Mouse (Mus musculus): ENCODE data around the gene Ccdc32. TPM values are rescaled to one million over a fixed set of nuclear protein-coding genes. Genes with fewer than 3 reads are reported as not detected.

The Ccdc32 gene
- polyA plus RNA-seq, 1 experiment, result 7.5 TPM

GRCm38 (mm10) chr2:118995919-118996797 is 33.0 kb downstream of the Ccdc32 start:
- no peak overlapping the region for H3K4me3 ChIP-seq (replicated peaks; ENCODE audit: extremely low read depth, low read depth, low read length)
- TF ChIP-seq CTCF (IDR thresholded peaks at IDR 0.05; ENCODE audit: insufficient read depth, low read length), result no peak
- no peak for TF ChIP-seq POLR2A (IDR thresholded peaks at IDR 0.05; ENCODE audit: borderline replicate concordance, extremely low read depth, low read depth, low read length)
- WGBS, result 55% methylated on average over 16 of the region's 16 CpGs
- DNase-seq, result no peak
- no peaks in the 10 kb centered on the region for H3K4me1 ChIP-seq (ENCODE audit: control insufficient read depth, insufficient read depth, low read length)

GRCm38 (mm10) chr2:118995490-118995889 is 33.7 kb downstream of the Ccdc32 start:
- Histone ChIP-seq H3K4me3 (replicated peaks; ENCODE audit: extremely low read depth, low read depth, low read length) (no peak overlapping the region), H3K4me1 (ENCODE audit: control insufficient read depth, insufficient read depth, low read length) (no peaks in the 10 kb centered on the region)
- DNase-seq, result no peak
- WGBS, result 59% methylated on average over 5 of the region's 5 CpGs
- TF ChIP-seq POLR2A (IDR thresholded peaks at IDR 0.05; ENCODE audit: borderline replicate concordance, extremely low read depth, low read depth, low read length), result no peak
- no peak for TF ChIP-seq CTCF (IDR thresholded peaks at IDR 0.05; ENCODE audit: insufficient read depth, low read length)

- Histone ChIP-seq H3K4me3 (replicated peaks; ENCODE audit: extremely low read depth, low read depth, low read length) (no peak overlapping the region), H3K4me1 (ENCODE audit: control insufficient read depth, insufficient read depth, low read length) (no peaks in the 10 kb centered on the region)
- no peak for DNase-seq
- TF ChIP-seq POLR2A (IDR thresholded peaks at IDR 0.05; ENCODE audit: borderline replicate concordance, extremely low read depth, low read depth, low read length), result no peak
- TF ChIP-seq CTCF (IDR thresholded peaks at IDR 0.05; ENCODE audit: insufficient read depth, low read length), result no peak
- 69% methylated on average over 8 of the region's 8 CpGs for WGBS
These were observed 45.4 kb downstream of the Ccdc32 start for GRCm38 (mm10) chr2:118983812-118984211.

- Histone ChIP-seq H3K4me3 (replicated peaks; ENCODE audit: extremely low read depth, low read depth, low read length) (no peak overlapping the region), H3K4me1 (ENCODE audit: control insufficient read depth, insufficient read depth, low read length) (0 out of 2 replicates have a peak, but pooled peaks cover 3% of the 10 kb centered on the region)
- WGBS, result 75% methylated on average over 6 of the region's 6 CpGs
- TF ChIP-seq POLR2A (IDR thresholded peaks at IDR 0.05; ENCODE audit: borderline replicate concordance, extremely low read depth, low read depth, low read length) (no peak), CTCF (IDR thresholded peaks at IDR 0.05; ENCODE audit: insufficient read depth, low read length) (no peak)
- no peak for DNase-seq
These were observed 48.4 kb downstream of the Ccdc32 start for GRCm38 (mm10) chr2:118980841-118981240.

GRCm38 (mm10) chr2:118978064-118978463 is 51.1 kb downstream of the Ccdc32 start:
- Histone ChIP-seq H3K4me1 (ENCODE audit: control insufficient read depth, insufficient read depth, low read length) (peaks cover 8% of the 10 kb centered on the region; the same call in 1 of the 2 replicates), H3K4me3 (replicated peaks; ENCODE audit: extremely low read depth, low read depth, low read length) (no peak overlapping the region)
- WGBS, result 57% methylated on average over 6 of the region's 6 CpGs
- DNase-seq, result no peak
- TF ChIP-seq POLR2A (IDR thresholded peaks at IDR 0.05; ENCODE audit: borderline replicate concordance, extremely low read depth, low read depth, low read length), result no peak
- no peak for TF ChIP-seq CTCF (IDR thresholded peaks at IDR 0.05; ENCODE audit: insufficient read depth, low read length)

GRCm38 (mm10) chr2:118976941-118977340 is 52.3 kb downstream of the Ccdc32 start:
- peaks cover 10% of the 10 kb centered on the region; the same call in 1 of the 2 replicates for H3K4me1 ChIP-seq (ENCODE audit: control insufficient read depth, insufficient read depth, low read length)
- WGBS, result 22% methylated on average over 5 of the region's 5 CpGs
- no peak for TF ChIP-seq POLR2A (IDR thresholded peaks at IDR 0.05; ENCODE audit: borderline replicate concordance, extremely low read depth, low read depth, low read length)
- no peak for TF ChIP-seq CTCF (IDR thresholded peaks at IDR 0.05; ENCODE audit: insufficient read depth, low read length)
- no peak overlapping the region for H3K4me3 ChIP-seq (replicated peaks; ENCODE audit: extremely low read depth, low read depth, low read length)
- no peak for DNase-seq

- 2% methylated on average over 57 of the region's 57 CpGs for WGBS
These were observed 52.8 kb downstream of the Ccdc32 start for GRCm38 (mm10) chr2:118976282-118976929.

GRCm38 (mm10) chr2:118975855-118976254 is 53.3 kb downstream of the Ccdc32 start:
- DNase-seq, result peak; percentile 16
- Histone ChIP-seq H3K4me1 (ENCODE audit: control insufficient read depth, insufficient read depth, low read length) (peaks cover 10% of the 10 kb centered on the region; the same call in 1 of the 2 replicates), H3K4me3 (replicated peaks; ENCODE audit: extremely low read depth, low read depth, low read length) (peak overlapping the region; percentile 65)
- TF ChIP-seq POLR2A (IDR thresholded peaks at IDR 0.05; ENCODE audit: borderline replicate concordance, extremely low read depth, low read depth, low read length) (no peak), CTCF (IDR thresholded peaks at IDR 0.05; ENCODE audit: insufficient read depth, low read length) (no peak)
- WGBS, result 6% methylated on average over 15 of the region's 15 CpGs

More at GRCm38 (mm10) chr2:118976282-118976929, 52.8 kb downstream of the Ccdc32 start:
- Histone ChIP-seq H3K4me3 (replicated peaks; ENCODE audit: extremely low read depth, low read depth, low read length) (peak overlapping the region; percentile 70), H3K4me1 (ENCODE audit: control insufficient read depth, insufficient read depth, low read length) (peaks cover 10% of the 10 kb centered on the region; the same call in 1 of the 2 replicates)
- TF ChIP-seq CTCF (IDR thresholded peaks at IDR 0.05; ENCODE audit: insufficient read depth, low read length) (peak; percentile 49), POLR2A (IDR thresholded peaks at IDR 0.05; ENCODE audit: borderline replicate concordance, extremely low read depth, low read depth, low read length) (0 out of 2 replicates have a peak, but pooled peaks have one; percentile 26)
- peak; percentile 91 for DNase-seq

GRCm38 (mm10) chr2:118972687-118973376 is 56.4 kb downstream of the Ccdc32 start:
- WGBS, result 2% methylated on average over 33 of the region's 33 CpGs
- Histone ChIP-seq H3K4me1 (ENCODE audit: control insufficient read depth, insufficient read depth, low read length) (peaks cover 10% of the 10 kb centered on the region; the same call in 1 of the 2 replicates), H3K4me3 (replicated peaks; ENCODE audit: extremely low read depth, low read depth, low read length) (peak overlapping the region; percentile 37)
- DNase-seq, result peak; percentile 82
- TF ChIP-seq CTCF (IDR thresholded peaks at IDR 0.05; ENCODE audit: insufficient read depth, low read length) (peak; percentile 50), POLR2A (IDR thresholded peaks at IDR 0.05; ENCODE audit: borderline replicate concordance, extremely low read depth, low read depth, low read length) (no peak)

Measured in lung, adult 2 months (tissue).